Mouse (Mus musculus) urinary bladder, postnatal 14 days (tissue): Measurements from ENCODE around the gene Pltp.
"Not testable (repeated sequence)": the region's sequence is repeated elsewhere in the genome, so short reads cannot be mapped to it uniquely, and the experiment has no call there.

Experiments
- DNase-seq: peaks from one replicate; pipeline ENCODE4 v3.0.0; 2021; ENCODE audit warnings: low spot score

Pltp gene

GRCm38 (mm10) chr2:164878509-164879227 lies 21.2 kb upstream of the Pltp start:
- DNase-seq: peak; percentile 68

DNA sequence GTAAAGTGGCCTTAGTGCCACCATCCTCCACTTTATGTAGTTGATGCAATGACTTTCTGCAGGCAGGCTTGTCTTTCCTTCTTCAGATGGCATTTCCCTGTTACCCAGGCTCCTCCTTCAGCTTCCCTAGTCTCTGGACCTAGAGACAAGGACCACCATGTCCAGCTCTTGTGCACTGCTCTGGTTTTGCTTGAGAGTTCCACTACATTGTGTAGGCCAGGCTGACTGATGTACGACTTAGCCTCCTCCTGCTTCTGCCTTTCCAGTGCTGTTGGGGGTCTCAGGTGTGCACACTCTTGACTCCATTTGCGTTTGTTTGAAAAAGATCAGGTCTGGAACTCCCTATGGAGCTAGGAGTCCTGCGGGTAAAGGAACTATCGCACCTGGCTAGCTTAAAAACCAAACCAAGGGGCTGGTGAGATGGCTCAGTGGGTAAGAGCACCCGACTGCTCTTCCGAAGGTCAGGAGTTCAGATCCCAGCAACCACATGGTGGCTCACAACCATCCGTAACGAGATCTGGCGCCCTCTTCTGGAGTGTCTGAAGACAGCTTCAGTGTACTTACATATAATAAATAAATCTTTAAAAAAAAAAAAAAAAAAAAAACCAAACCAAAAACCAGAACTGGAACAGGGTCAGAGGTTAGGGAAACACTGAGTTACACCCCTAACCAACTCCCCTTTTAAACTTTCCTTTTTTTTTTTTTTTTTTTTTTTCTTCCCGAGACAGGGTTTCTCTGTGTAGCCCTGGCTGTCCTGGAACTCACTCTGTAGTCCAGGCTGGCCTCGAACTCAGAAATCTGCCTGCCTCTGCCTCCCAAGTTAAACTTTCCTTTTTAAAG lies 20.1 kb upstream of the Pltp start:
- DNase-seq: not testable (repeated sequence)

DNA sequence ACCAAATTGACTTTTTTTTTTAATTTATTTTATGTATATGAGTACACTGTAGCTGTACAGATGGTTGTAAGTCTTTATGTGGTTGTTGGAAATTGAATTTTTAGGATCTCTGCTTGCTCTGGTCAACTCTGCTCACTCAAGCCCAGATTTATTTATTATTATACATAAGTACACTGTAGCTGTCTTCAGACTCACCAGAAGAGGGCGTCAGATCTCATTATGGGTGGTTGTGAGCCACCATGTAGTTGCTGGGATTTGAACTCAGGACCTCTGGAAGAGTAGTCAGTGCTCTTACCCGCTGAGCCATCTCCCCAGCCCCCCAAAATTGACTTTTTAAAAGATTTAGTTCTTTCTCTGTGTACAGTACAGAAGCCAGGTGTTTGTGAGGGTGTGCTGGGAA lies 18.1 kb upstream of the Pltp start:
- DNase-seq: not testable (repeated sequence)

GRCm38 (mm10) chr2:164874239-164874769 lies 16.8 kb upstream of the Pltp start:
- DNase-seq: no peak

DNA sequence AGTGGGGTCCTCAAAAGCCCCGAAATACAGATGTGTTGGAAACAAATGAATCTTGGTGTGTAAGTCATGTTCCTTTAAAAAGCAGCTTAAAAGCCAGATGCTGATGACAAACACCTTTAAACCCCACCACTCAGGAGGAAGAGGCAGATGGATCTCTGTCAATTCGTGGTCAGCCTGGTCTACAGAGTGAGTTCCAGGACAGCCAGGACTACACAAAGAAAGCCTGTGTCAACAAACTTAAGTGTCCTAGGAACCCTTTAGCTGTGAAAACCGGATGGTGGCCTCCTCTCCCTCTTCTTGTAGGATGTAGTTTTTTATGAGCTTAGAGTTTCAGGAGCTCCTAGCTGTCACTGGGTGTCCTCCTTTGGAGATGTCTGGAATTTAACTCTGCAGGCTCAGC lies 16.1 kb upstream of the Pltp start:
- no peak for DNase-seq

- DNase-seq: no peak
These were observed 14.2 kb upstream of the Pltp start for GRCm38 (mm10) chr2:164871602-164872303.

GRCm38 (mm10) chr2:164868491-164868890 lies 11.0 kb upstream of the Pltp start:
- DNase-seq: no peak

GRCm38 (mm10) chr2:164867566-164867965 lies 10.1 kb upstream of the Pltp start:
- no peak for DNase-seq

DNA sequence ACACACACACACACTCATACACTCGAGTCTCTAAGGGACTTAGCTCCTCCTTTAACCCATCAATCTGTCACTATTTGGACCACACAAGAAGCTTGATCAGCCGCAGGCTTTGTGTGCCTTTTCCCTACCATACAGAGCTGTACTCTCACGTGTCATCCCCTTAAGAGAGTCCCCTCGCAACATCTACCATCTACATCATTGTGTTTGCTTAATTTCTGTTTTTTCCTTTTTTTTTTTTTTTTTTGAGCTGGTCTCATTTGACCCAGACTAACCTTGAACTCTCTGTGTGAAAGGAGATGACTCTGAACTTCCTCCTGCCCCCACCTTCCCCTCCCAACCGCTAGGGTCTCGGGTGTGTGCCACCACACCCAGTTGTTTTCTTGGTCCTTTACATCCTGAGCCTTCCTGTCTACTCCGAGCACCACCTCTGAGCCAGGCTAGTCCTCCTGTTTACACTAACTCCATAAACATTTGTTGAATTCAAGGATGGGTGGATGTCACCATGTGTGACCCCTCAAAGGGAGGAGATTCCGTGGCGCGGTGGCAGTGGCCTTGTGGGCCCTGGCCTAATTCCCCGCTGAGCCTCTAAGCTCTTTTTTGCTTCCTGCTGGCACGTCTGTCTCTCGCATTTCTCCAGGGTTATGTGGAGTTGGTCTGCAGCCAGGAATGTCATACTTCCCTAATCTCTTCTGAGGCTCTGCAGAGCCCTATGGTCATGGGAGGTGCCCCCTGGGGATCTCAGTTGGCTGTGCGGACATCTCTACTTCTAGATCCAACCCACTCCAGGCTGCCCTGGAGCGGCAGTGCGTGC lies 9.4 kb upstream of the Pltp start:
- DNase-seq: peak; percentile 76

GRCm38 (mm10) chr2:164864593-164864992 lies 7.1 kb upstream of the Pltp start:
- no peak for DNase-seq

- not testable (repeated sequence) for DNase-seq
These were observed 5.9 kb upstream of the Pltp start for GRCm38 (mm10) chr2:164863411-164863810.

- DNase-seq: peak; percentile 66
These were observed 4.8 kb upstream of the Pltp start for GRCm38 (mm10) chr2:164862179-164862861.

- DNase-seq: no peak
These were observed 3.6 kb upstream of the Pltp start for GRCm38 (mm10) chr2:164861094-164861493.

- no peak for DNase-seq
These were observed 2.3 kb upstream of the Pltp start for GRCm38 (mm10) chr2:164859640-164860432.

DNA sequence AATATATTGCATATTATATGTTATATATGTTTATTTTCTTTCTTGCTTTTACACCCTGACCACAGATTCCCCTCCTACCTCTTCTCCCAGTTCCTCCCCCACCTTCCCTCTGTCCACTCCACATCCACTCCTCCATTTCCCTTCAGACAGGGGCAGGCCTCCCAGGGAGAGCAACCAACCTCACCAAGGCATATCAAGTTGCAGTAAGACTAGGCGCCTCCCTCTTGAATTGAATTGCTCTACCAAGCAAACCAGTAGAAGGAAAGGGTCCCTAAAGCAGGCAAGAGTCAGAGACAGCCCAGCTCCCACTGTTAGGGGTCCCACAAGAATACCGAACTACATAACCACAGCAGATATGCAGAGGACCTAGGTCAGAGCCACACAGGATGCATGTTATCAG lies 1.6 kb upstream of the Pltp start:
- no peak for DNase-seq

DNA sequence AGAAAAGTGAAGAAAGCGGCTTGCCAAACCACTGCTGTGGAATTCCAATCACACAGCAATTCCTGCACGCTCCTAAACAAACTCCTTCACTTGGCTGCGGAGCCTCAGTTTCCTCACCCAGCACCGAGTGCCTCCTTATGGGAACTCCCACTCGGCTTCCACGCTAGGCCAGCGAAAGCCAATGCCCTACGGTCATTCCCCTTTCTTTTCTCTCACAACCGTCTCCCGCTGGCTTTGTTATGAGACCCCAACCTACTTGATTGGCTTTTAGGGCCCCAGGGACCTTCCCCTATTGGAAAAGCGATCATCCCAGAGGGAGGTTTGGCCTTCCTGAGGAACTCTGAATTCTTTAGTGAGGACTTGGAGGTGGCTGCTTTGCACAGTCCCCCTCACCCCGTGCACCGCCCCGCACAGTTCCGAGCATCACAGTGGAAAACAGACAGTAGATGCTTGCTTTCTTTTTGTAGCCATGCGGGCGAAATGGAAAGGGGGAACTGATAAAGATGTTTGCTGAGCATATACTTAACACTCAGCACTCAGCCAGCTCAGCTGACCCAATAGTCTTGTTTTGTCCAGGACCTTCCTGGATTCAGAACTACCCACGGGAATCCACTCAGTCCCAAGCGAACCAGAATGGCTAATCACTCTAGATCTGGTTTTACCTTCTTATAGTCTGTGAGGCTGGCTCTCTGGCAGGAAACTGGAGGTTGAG lies 487 bp upstream of the Pltp start:
- no peak for DNase-seq

DNA sequence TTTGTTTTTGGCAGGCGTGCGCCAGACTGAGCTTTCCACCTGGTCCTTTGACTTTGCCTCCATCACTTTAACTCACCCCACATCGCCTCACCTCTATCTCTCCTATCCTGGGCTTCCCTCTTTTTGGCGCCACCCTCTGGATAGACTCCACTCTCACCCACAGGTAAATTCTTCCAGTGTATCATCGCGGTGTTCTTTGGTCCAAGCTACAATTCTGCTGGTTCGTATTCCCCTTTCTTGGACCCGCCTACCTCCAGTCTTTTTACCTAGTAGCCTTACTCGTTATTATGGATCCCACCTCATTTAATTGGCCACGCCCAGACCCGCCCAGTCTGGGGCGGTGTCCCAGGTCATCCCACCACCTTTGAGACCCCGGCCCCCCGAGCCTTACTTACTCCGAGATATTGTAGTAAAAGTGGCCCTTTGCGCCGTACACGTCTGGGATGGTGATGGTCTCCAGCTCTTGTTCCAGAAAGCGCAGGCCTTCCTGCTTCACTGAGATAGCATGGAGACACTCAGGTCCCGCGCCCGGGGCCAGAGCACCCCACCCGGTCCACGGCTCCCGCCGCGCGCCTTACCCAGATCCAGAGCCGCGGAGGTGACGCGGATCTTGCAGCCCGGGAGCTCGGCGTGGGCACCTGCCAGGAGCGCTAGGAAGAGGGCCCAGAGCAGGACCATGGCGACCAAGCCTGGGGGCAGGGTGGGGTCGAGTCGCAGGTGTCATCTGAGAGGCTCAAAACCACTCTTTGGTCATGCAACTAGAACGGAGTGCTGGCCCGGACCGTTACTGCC lies 1.0 kb downstream of the Pltp start:
- no peak for DNase-seq

DNA sequence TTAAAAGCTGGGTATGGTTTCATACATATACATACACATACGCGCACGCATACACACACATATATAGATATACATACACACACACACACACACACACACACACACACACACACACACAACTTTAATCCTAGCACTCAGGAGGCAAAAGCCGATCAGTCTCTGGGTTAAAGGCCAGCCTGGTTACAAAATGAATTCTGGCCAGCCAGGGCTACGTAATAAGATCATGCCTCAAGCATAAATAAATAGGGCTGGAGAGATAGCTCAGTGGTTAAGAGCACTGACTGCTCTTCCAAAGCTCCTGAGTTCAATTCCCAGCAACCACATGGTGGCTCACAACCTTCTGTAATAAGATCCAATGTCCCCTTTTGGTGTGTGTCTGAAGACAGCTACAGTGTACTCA lies 1.9 kb downstream of the Pltp start:
- not testable (repeated sequence) for DNase-seq

DNA sequence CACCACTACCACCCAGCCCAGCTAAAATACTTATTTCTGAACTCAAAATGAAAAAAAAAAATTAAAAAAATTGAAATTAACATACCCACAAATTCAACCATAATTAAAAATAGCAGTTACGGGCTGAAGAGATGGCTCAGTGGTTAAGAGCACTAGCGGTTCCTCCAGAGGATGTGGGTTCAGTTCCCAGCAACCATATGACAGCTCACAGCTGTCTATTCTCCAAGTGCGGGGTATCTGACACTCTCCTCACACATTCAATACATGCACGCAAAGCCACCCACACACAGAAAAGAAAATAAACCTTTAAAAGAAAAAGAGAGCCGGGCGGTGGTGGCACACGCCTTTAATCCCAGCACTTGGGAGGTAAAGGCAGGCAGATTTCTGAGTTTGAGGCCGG lies 7.5 kb downstream of the Pltp start:
- no peak for DNase-seq
